Mouse (Mus musculus) left cerebral cortex, postnatal 25 days (tissue): ENCODE data around the gene Cdc25b. TPM values are rescaled to one million over a fixed set of nuclear protein-coding genes. Genes with fewer than 3 reads are reported as not detected.

Source experiments
- DNase-seq, 2 experiments: peaks; one replicate each; pipeline ENCODE4 v3.0.0; 2022; ENCODE audit warnings: low spot score in 2 of 2, mixed read lengths in 1 of 2
- intact Hi-C: fragments of 180-260 bp; cut with DNase I; formaldehyde crosslinking; loops from one replicate; pipeline ENCODE4 v1.15.1; 2025
- total RNA-seq, 2 experiments: library from RNA; stranded (reverse); gene quantifications; 2 replicates each; pipeline ENCODE4 v1.2.3; 2021

The Cdc25b gene
- total RNA-seq, 2 experiments from 2014 or later: 13.3 to 16.2 TPM

GRCm38 (mm10) chr2:131156987-131157386 lies 29.8 kb upstream of the Cdc25b start:
- intact Hi-C loops: no loop called here
- no peak for DNase-seq

GRCm38 (mm10) chr2:131159491-131159910 lies 27.2 kb upstream of the Cdc25b start:
- intact Hi-C loops: no loop called here
- peak in 1 of 2 experiments; percentile 39 for DNase-seq

GRCm38 (mm10) chr2:131159938-131160581 lies 26.7 kb upstream of the Cdc25b start, which contains the start of gene 1700037H04Rik:
TSS of gene 1700037H04Rik (minus strand) at chr2:131160081.
- peak; percentile 96 to 98 for DNase-seq
- intact Hi-C loops: loop anchor here (1.0 to 5.0 kb wide), 2 partner anchors 65 to 118 kb away; partner anchors contain the start of gene Gfra4

GRCm38 (mm10) chr2:131160671-131161111 lies 26.1 kb upstream of the Cdc25b start:
- intact Hi-C loops: loop anchor here (1.0 to 5.0 kb wide), 2 partner anchors 65 to 118 kb away; partner anchors contain the start of gene Gfra4

GRCm38 (mm10) chr2:131163924-131164323 lies 22.8 kb upstream of the Cdc25b start:
- intact Hi-C loops: loop anchor here (5.0 kb wide), 1 partner anchor 122 kb away; the partner anchor contains the start of gene Gfra4
- no peak for DNase-seq

More at GRCm38 (mm10) chr2:131160671-131161111, 26.1 kb upstream of the Cdc25b start:
- peak; percentile 32 to 40 for DNase-seq

GRCm38 (mm10) chr2:131166172-131166571 lies 20.6 kb upstream of the Cdc25b start:
- intact Hi-C loops: no loop called here
- DNase-seq: no peak

- intact Hi-C loops: no loop called here
- DNase-seq: no peak
These were observed 18.8 kb upstream of the Cdc25b start for GRCm38 (mm10) chr2:131167984-131168383.

GRCm38 (mm10) chr2:131168914-131169313 lies 17.8 kb upstream of the Cdc25b start:
- intact Hi-C loops: no loop called here
- DNase-seq: no peak

GRCm38 (mm10) chr2:131170936-131171335 lies 15.8 kb upstream of the Cdc25b start:
- intact Hi-C loops: no loop called here
- DNase-seq: peak in 1 of 2 experiments; percentile 16

- DNase-seq: peak; percentile 72 to 80
- intact Hi-C loops: no loop called here
These were observed 15.2 kb upstream of the Cdc25b start for GRCm38 (mm10) chr2:131171401-131172104.

GRCm38 (mm10) chr2:131172322-131172721 lies 14.4 kb upstream of the Cdc25b start:
- no peak for DNase-seq
- intact Hi-C loops: no loop called here

- peak; percentile 80 to 87 for DNase-seq
- intact Hi-C loops: no loop called here
These were observed 12.0 kb upstream of the Cdc25b start for GRCm38 (mm10) chr2:131174700-131175099.

GRCm38 (mm10) chr2:131175286-131175944 lies 11.3 kb upstream of the Cdc25b start:
- DNase-seq: no peak
- intact Hi-C loops: no loop called here

GRCm38 (mm10) chr2:131175945-131176309 lies 10.8 kb upstream of the Cdc25b start:
- DNase-seq: no peak
- intact Hi-C loops: no loop called here

GRCm38 (mm10) chr2:131176491-131176890 lies 10.3 kb upstream of the Cdc25b start:
- no peak for DNase-seq
- intact Hi-C loops: no loop called here

- intact Hi-C loops: loop anchor here (2.0 kb wide), 1 partner anchor 33 kb away; no protein-coding TSS in a partner anchor
- no peak for DNase-seq
These were observed 8.8 kb upstream of the Cdc25b start for GRCm38 (mm10) chr2:131177932-131178331.

GRCm38 (mm10) chr2:131178828-131179245 lies 7.9 kb upstream of the Cdc25b start:
- intact Hi-C loops: loop anchor here (2.0 kb wide), 1 partner anchor 32 kb away; no protein-coding TSS in a partner anchor
- peak in 1 of 2 experiments; percentile 12 for DNase-seq

GRCm38 (mm10) chr2:131179246-131179886 lies 7.4 kb upstream of the Cdc25b start:
- DNase-seq: peak; percentile 64 to 68
- intact Hi-C loops: loop anchor here (2.0 kb wide), 1 partner anchor 31 kb away; no protein-coding TSS in a partner anchor

GRCm38 (mm10) chr2:131179990-131180587 lies 6.7 kb upstream of the Cdc25b start, which contains the start of gene Cenpb:
TSS of gene Cenpb (minus strand) at chr2:131180067.
- intact Hi-C loops: loop anchor here (2.0 to 5.0 kb wide), 2 partner anchors 31 to 82 kb away; partner anchors contain the start of gene Pank2
- DNase-seq: peak; percentile 78 to 86
